Mouse (Mus musculus): ENCODE measurements at regions not wholly inside any gene's neighbourhood (a gene's known extent, or its start where the extent isn't known, plus 50 kb on each side); places are given as distances from the start of the nearest gene placed in this dataset.

- no peak for DNase-seq (ENCODE audit: low read depth, low spot score)
Measured at GRCm38 (mm10) chr8:10713515-10714042, 294.7 kb downstream of the Irs2 start.

GRCm38 (mm10) chr8:10712118-10712689 is 296.1 kb downstream of the Irs2 start:
- no peak for DNase-seq (ENCODE audit: low read depth, low spot score)

- DNase-seq (ENCODE audit: low read depth, low spot score): no peak
Measured at GRCm38 (mm10) chr8:10711474-10711873, 296.8 kb downstream of the Irs2 start.

GRCm38 (mm10) chr8:10708509-10708908 is 299.7 kb downstream of the Irs2 start:
- no peak for DNase-seq (ENCODE audit: low read depth, low spot score)

GRCm38 (mm10) chr8:10707122-10707521 is 301.1 kb downstream of the Irs2 start:
- no peak for DNase-seq (ENCODE audit: low read depth, low spot score)

- no peak for DNase-seq (ENCODE audit: low read depth, low spot score)
Measured at GRCm38 (mm10) chr8:10705909-10706308, 302.3 kb downstream of the Irs2 start.

- no peak for DNase-seq (ENCODE audit: low read depth, low spot score)
Measured at GRCm38 (mm10) chr8:10702755-10703154, 305.5 kb downstream of the Irs2 start.

- no peak for DNase-seq (ENCODE audit: low read depth, low spot score)
Measured at GRCm38 (mm10) chr8:10702248-10702647, 306.0 kb downstream of the Irs2 start.

GRCm38 (mm10) chr8:10701648-10702061 is 306.6 kb downstream of the Irs2 start:
- DNase-seq (ENCODE audit: low read depth, low spot score): no peak

- no peak for DNase-seq (ENCODE audit: low read depth, low spot score)
Measured at GRCm38 (mm10) chr8:10701226-10701625, 307.0 kb downstream of the Irs2 start.

- DNase-seq (ENCODE audit: low read depth, low spot score): no peak
Measured at GRCm38 (mm10) chr8:10699669-10700068, 308.6 kb downstream of the Irs2 start.

GRCm38 (mm10) chr8:10695181-10695580 is 313.1 kb downstream of the Irs2 start:
- no peak for DNase-seq (ENCODE audit: low read depth, low spot score)

- no peak for DNase-seq (ENCODE audit: low read depth, low spot score)
Measured at GRCm38 (mm10) chr8:10690659-10691058, 317.6 kb downstream of the Irs2 start.

- DNase-seq (ENCODE audit: low read depth, low spot score): no peak
Measured at GRCm38 (mm10) chr8:10689881-10690280, 318.4 kb downstream of the Irs2 start.

GRCm38 (mm10) chr8:10687867-10688561 is 320.2 kb downstream of the Irs2 start:
- no peak for DNase-seq (ENCODE audit: low read depth, low spot score)

Measured in brain, embryonic 18.5 days (tissue).